Mouse (Mus musculus) megakaryocyte progenitor cell, adult 5-6 weeks (primary cell): ENCODE measurements at regions not wholly inside any gene's neighbourhood (a gene's known extent, or its start where the extent isn't known, plus 50 kb on each side); places are given as distances from the start of the nearest gene placed in this dataset.

Experiments used
- ATAC-seq: replicated peaks from 2 replicates; pipeline ENCODE4 v1.8.0; 2016; ENCODE audit warnings: mild to moderate bottlenecking, moderate TSS enrichment, inconsistent platforms; ENCODE audit not compliant: poor library complexity

DNA sequence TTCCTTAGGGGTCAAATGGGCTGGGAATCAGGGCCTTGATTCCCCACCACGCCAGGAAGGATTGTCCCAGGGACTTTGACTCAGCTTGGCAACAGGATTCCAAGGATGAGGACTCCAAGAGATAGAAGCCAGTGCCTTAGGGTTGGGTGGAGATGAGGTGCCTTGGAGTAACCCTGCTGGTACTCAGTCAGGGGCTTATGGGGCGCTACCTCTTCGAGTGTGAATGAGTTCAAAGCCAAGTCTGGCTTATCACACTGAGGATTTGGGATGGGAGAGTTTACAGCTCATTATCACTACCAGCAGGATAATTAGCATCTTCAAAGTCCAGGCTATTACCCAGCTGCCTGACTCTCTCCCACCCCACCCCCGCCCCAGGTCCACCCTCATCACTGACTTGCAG, 213.5 kb downstream of the Cdh26 start:
- ATAC-seq, result no peak

- no peak for ATAC-seq
Observed at GRCm38 (mm10) chr2:178660071-178660470, 229.7 kb downstream of the Cdh26 start.

- no peak for ATAC-seq
Observed at GRCm38 (mm10) chr2:178662396-178662795, 232.1 kb downstream of the Cdh26 start.

GRCm38 (mm10) chr2:178664977-178665376, 234.6 kb downstream of the Cdh26 start:
- peak; percentile 99 for ATAC-seq

DNA sequence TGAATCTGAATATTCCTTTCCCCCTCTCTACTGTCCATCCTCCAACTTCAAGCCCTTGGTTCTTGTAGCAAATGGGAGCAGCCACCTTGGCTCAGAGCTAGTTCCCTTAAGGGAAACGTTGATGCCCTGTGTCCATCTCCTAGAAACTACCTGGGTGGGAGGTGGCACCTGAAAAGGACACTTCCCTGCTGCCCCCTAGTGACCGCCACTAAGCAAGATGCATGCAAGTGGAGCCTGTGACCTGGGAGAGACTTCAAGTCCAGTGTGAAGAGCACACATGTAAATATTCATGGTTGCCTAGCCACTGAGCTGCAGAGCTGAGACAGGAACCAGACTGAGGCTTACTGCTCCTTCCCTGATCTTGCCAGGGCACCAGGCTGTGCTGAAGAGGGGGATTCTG, 238.1 kb downstream of the Cdh26 start:
- ATAC-seq, result no peak

DNA sequence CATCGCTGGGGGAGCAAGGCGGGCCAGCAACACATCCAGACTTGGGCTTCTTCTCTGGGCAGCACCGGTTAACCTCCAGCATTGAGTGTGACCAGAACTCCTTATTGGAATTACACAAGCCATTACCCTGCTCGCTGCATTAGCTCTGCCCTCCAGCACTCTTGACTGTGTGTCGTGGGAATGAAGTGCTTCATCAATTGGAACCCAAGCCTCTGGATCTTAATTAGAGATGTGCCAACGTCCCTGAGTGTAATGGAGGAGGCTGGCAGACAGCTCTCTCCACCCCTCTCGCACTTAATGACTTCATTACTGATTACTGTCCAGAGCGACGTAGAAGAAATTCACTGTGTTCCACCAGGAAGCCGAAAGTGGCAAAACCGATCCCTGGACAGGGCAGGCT, 240.6 kb downstream of the Cdh26 start:
- ATAC-seq, result no peak

GRCm38 (mm10) chr2:178673621-178674020, 243.3 kb downstream of the Cdh26 start:
- ATAC-seq, result no peak

DNA sequence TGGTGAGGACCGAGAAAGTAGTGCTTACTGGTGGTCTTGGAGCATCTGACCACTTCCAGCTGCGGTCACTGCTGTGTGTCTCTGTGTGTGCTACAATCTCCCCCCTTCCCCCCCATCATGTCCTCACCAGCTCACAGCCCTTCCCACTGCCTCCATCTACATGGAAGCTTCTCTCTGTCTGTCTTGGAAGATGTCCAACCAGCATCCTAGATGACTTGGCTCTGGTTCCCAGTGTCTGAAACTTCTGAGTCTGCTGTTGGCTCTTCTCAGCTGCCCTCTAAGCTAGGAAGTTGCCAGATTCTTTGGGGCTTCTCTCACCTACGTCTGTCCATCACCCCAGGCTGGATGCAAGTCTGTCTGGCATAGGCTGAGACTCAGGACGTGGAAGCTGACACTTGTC, 244.3 kb downstream of the Cdh26 start:
- ATAC-seq, result no peak

DNA sequence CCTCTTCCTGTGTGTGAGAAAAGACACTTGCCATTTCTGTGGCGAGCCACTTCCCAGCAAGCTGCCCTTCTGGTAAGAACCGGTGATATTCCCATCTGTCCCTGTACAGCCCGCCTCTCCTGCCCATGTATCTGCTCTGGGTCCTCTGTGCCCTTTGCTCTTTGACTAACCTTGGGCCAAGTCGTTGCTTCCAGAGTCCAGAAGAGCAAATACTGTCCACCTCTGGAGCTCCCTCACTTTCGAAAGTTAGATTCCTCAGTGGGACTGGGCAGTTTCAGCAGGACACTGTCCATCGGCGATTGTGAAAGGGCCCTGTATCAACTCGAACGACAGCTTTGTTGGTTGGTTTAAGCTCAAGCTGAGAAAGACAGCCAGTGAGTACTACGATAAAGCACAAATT, 246.6 kb downstream of the Cdh26 start:
- no peak for ATAC-seq

GRCm38 (mm10) chr2:178680368-178680767, 250.0 kb downstream of the Cdh26 start:
- no peak for ATAC-seq

DNA sequence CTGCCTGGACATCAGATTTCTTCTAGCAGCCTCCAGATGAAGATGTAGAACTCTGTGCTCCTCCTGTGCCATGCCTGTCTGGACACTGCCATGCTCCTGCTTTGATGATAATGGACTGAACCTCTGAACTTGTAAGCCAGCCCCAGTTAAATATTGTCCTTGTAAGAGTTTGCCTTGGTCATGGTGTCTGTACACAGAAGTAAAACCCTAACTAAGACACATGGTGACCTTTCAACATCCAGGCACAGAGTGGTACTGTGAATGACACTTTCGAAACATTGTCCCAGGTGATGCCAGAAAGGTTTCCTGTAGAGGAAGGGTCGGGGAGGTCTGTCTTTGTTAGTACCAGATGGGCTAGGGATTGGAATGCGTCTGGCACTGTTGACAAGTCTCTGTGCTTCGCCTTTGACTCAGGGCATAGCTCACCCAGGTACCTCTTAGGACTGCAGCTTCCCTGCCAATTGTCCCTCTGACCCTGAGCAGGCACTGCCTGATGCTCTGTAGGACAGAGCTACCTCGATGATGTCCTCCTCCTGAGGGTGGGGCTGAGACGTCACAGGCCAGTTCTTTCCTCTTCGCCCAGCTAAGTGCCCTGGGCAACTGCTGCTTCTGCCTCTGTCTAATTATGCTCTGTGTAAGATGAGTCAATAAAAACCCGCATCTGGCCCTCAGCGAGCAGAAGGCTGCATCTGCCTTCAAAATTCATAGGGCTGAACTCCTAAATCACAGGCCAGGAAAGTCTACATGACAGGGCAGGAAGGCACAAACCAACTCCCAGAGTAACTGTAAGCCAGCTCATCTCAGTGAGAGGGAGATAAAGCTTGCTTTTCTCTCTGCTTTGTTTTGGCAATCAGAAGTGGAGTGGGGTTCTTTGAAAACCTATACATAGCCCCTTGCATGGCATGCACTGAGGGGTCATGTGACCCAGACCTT, 254.0 kb downstream of the Cdh26 start:
- ATAC-seq, result peak; percentile 38

DNA sequence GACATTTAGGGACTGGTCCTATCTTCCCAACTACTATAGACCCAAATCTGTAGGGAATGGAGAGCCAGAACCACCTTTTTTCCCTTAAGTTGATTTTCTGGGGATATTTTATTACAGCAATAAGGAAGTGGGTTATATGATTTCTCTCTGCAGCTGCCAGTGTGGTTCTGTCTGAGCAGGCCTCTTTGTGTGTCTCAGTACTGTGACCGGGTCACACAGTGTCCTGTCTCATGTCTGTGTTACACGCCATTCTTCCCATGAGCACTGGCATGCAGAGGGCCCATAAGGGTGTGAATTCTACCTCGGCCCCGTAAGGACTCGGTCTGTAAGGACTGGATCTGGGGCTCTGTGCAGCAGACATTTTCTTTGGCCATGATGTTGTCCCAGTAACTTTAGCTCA, 254.9 kb downstream of the Cdh26 start:
- no peak for ATAC-seq

- no peak for ATAC-seq
Observed at GRCm38 (mm10) chr2:178686167-178686601, 255.9 kb downstream of the Cdh26 start.

DNA sequence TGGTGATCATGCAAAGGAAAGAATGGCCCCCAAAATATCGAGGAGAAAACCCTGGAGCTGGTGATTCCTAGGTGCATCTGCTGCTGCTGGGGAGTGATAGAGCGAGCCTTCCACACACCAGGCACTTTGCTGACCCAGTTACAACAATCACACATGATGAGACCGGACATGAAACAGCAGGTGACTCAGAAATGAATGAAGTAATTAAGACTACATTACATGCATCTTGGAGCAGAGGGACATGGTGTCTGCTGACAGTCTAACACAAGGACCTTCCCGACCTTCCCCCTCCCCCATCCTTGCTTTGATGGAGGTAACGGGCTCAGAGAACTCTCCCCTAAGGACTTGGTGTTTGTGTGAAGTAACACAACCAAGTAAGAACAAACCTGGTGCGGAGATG, 258.3 kb downstream of the Cdh26 start:
- no peak for ATAC-seq

GRCm38 (mm10) chr2:178691190-178691864, 261.0 kb downstream of the Cdh26 start:
- peak; percentile 67 for ATAC-seq

DNA sequence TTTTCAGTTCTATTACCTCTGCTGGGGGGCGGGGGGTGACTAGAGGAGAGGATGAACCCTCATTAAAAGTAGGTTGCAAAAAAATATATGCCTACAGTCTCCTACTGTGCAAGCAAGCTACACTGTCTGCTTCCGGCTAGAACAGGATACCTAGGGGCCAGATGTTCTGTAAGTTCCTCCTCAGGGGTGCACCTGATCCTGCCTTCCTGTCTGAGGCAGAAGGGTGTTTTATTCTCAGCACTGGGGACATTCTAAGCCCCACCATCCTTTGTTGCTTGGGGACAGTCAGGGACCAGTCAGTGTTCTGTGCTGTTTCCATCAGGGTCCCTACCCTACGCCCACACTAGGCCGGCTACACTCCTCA, 261.5 kb downstream of the Cdh26 start:
- ATAC-seq, result peak; percentile 51

- ATAC-seq, result peak; percentile 59
Observed at GRCm38 (mm10) chr2:178692231-178692630, 261.9 kb downstream of the Cdh26 start.

GRCm38 (mm10) chr2:178698648-178699047, 268.3 kb downstream of the Cdh26 start:
- ATAC-seq, result no peak

DNA sequence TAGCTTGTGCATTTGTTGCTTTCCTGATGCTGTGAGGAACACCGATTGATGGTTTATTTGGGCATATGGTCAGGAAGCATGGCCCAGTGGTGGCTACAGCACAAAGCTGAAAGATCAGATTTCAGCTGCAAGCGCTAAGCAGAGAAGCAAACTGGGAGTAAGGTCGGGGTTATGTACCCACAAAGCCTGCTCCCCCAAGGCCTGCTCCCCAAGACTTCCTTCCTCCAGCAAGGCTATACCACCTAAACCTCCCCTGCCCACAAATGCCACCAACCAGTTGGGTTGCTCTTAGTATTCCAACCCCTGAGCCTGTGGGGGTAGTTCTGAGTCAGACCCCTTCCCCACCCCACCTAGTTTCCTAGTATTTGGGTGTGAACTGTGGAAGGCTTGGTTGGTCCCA, 270.5 kb downstream of the Cdh26 start:
- peak; percentile 30; the same call in 1 of the 2 replicates for ATAC-seq

DNA sequence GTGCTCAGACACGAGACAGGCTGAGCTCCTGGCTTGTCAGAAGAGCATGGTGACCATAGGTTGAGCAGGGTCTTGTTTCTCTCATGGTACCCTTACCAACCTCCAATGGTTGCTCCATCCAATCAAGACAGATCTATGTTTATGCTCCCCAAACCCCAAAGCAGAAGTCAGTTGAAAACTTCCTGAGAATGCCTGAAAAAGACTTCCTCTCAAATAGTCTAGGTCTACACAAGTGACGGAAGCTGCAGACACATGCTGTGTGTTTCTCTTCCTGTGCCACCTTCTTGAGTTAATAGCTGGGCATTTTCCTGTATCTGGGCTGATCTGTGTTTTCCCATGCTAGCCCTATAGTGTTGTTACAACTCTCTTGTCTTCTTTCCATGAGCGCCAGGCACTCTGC, 274.2 kb downstream of the Cdh26 start:
- peak; percentile 51 for ATAC-seq

DNA sequence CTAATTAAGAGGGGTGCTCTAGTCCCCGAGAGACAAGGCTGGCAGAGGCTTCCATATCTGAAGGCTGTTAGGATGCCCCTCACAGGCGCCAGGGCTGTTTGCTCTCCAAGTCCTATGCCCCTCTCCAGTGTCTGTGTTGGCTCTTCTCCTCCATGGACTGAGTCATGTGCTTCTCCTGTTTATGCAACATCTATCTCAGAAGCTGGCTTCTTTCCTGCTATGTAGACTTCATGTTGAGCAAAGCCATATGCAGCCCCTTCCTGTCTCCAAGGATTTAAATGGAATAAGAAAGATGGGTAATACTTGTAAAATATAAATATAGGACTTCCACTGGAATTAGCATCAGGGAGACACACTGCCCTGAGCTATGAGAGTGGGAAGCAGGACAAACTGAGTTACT, 278.3 kb downstream of the Cdh26 start:
- ATAC-seq, result no peak

DNA sequence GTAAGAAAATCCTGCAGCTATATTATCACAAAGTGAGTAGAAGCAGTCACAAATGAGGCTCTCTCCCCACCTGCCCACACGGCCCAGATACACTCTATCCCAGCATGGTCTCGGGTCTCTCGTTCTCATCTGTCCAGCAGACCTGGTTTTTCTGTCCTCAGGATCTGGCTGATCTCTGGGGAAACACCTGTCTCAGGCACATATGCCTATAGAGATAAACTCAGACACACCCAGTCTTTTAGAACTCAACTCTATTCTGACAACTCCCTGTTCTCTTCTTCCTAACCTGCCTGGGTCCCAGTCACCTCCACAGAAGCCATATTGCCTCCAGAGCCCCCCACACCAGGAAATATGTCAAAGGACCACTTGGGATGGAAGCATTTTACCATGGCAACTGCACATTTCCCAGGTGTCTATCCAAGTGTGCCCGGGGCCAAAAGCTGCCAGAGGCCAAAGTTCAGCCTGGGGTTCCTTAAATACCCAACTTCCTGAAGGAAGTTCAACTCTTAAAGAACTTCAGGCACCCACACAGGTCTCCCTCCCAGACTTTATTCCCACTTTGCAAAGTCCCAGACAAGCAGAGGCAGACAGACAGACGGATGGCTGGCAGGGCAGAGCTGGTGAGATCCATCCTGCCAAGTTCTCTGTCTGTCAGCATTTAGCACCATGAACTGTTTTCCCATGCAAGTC, 279.0 kb downstream of the Cdh26 start:
- no peak for ATAC-seq
